ENCODE assay signal across 8 mouse cellular contexts in genomic region chr7:82864260-82864990, GRCm38 (mm10). TPM values are rescaled to one million over a fixed set of nuclear protein-coding genes. Genes with fewer than 3 reads are reported as not detected.
DNase-seq lines count a peak whose midpoint lies in the region; ATAC-seq and TF ChIP-seq lines count a peak whose summit lies in the region.

No protein-coding gene starts in this region.

- 30% methylated on average over 8 of the region's 8 CpGs for WGBS in lung, embryonic 14.5 days
- WGBS in lung, adult 2 months, result 51% methylated on average over 8 of the region's 8 CpGs
- 37% methylated on average over 8 of the region's 8 CpGs for WGBS in embryonic facial prominence, embryonic 15.5 days
- 56% methylated on average over 8 of the region's 8 CpGs for WGBS in limb, embryonic 11.5 days
- WGBS in neural tube, embryonic 15.5 days, result 13% methylated on average over 8 of the region's 8 CpGs

- DNase-seq in lung, embryonic 14.5 days, result peak; percentile 47
- DNase-seq in lung, adult 2 months, result no peak
- peak; percentile 47 for DNase-seq in limb, embryonic 11.5 days (ENCODE audit: low spot score)
- no peak for DNase-seq in right cerebral cortex, adult 18-20 months
- no peak for DNase-seq in urinary bladder, postnatal 4 days (ENCODE audit: low spot score in 2 of 2)
- DNase-seq in left cerebral cortex, adult 18-20 months (ENCODE audit: low spot score in 2 of 2), result no peak

- H3K9ac ChIP-seq in lung, embryonic 14.5 days, result no peak overlapping the region
- H3K9ac ChIP-seq in embryonic facial prominence, embryonic 15.5 days, result no peak overlapping the region
- peak overlapping the region; percentile 90; the same call in 1 of the 2 replicates for H3K9ac ChIP-seq in limb, embryonic 11.5 days (ENCODE audit: low read length)
- H3K9ac ChIP-seq in neural tube, embryonic 15.5 days (replicated peaks), result peak overlapping the region; percentile 86

- H3K9me3 ChIP-seq in lung, embryonic 14.5 days (ENCODE audit: low read depth, low read length), result no peaks in the 10 kb centered on the region
- H3K9me3 ChIP-seq in embryonic facial prominence, embryonic 15.5 days (replicated peaks), result no peaks in the 10 kb centered on the region
- H3K9me3 ChIP-seq in limb, embryonic 11.5 days (ENCODE audit: control insufficient read depth, low read length), result no peaks in the 10 kb centered on the region
- no peaks in the 10 kb centered on the region for H3K9me3 ChIP-seq in neural tube, embryonic 15.5 days (replicated peaks)

- H3K4me1 ChIP-seq in lung, embryonic 14.5 days (ENCODE audit: insufficient read depth), result peaks cover 3% of the 10 kb centered on the region; the same call in 1 of the 2 replicates
- H3K4me1 ChIP-seq in lung, adult 2 months (ENCODE audit: control insufficient read depth, insufficient read depth, low read length), result peaks cover 9% of the 10 kb centered on the region; the same call in 1 of the 2 replicates
- H3K4me1 ChIP-seq in embryonic facial prominence, embryonic 15.5 days, result peaks cover 19% of the 10 kb centered on the region
- H3K4me1 ChIP-seq in limb, embryonic 11.5 days (ENCODE audit: control insufficient read depth, insufficient read depth, low read length), result peaks cover 9% of the 10 kb centered on the region
- peaks cover 17% of the 10 kb centered on the region for H3K4me1 ChIP-seq in neural tube, embryonic 15.5 days

- ATAC-seq in lung, embryonic 14.5 days (ENCODE audit: insufficient read depth), result no peak
- ATAC-seq in embryonic facial prominence, embryonic 15.5 days (ENCODE audit: insufficient number of reproducible peaks, low FRiP score, low TSS enrichment, low read depth), result no peak
- ATAC-seq in limb, embryonic 11.5 days (ENCODE audit: insufficient number of reproducible peaks, low FRiP score, low TSS enrichment, low read depth), result no peak
- no peak for ATAC-seq in neural tube, embryonic 15.5 days (ENCODE audit: low FRiP score)

- peak overlapping the region; percentile 99; the same call in 1 of the 2 replicates for H3K27ac ChIP-seq in lung, embryonic 14.5 days (ENCODE audit: low read depth)
- peak overlapping the region; percentile 99 for H3K27ac ChIP-seq in embryonic facial prominence, embryonic 15.5 days (replicated peaks)
- peak overlapping the region; percentile 99; the same call in 1 of the 2 replicates for H3K27ac ChIP-seq in limb, embryonic 11.5 days (replicated peaks; ENCODE audit: low read depth, low read length)
- H3K27ac ChIP-seq in neural tube, embryonic 15.5 days (replicated peaks), result peak overlapping the region; percentile 100

- no peak overlapping the region for H3K4me3 ChIP-seq in lung, embryonic 14.5 days (ENCODE audit: low read depth, low read length)
- no peak overlapping the region for H3K4me3 ChIP-seq in lung, adult 2 months (replicated peaks; ENCODE audit: extremely low read depth, low read depth, low read length)
- peak overlapping the region; percentile 82 for H3K4me3 ChIP-seq in embryonic facial prominence, embryonic 15.5 days (replicated peaks)
- H3K4me3 ChIP-seq in limb, embryonic 11.5 days (ENCODE audit: low read depth, low read length), result no peak overlapping the region; the same call in 1 of the 2 replicates
- peak overlapping the region; percentile 91 for H3K4me3 ChIP-seq in neural tube, embryonic 15.5 days (replicated peaks)

- no peak for TF ChIP-seq POLR2A in lung, adult 2 months (IDR thresholded peaks at IDR 0.05; ENCODE audit: borderline replicate concordance, extremely low read depth, low read depth, low read length)

- no peaks in the 10 kb centered on the region for H3K27me3 ChIP-seq in lung, embryonic 14.5 days (ENCODE audit: insufficient read depth, low read length)
- H3K27me3 ChIP-seq in embryonic facial prominence, embryonic 15.5 days, result no peaks in the 10 kb centered on the region
- no peaks in the 10 kb centered on the region for H3K27me3 ChIP-seq in limb, embryonic 11.5 days (ENCODE audit: control insufficient read depth, insufficient read depth, low read length)
- no peaks in the 10 kb centered on the region for H3K27me3 ChIP-seq in neural tube, embryonic 15.5 days (replicated peaks)

- peak overlapping the region; percentile 90 for H3K4me2 ChIP-seq in lung, embryonic 14.5 days
- peak overlapping the region; percentile 94 for H3K4me2 ChIP-seq in embryonic facial prominence, embryonic 15.5 days (replicated peaks)
- H3K4me2 ChIP-seq in limb, embryonic 11.5 days (ENCODE audit: low read depth, severe bottlenecking), result peak overlapping the region; percentile 85
- peak overlapping the region; percentile 83 for H3K4me2 ChIP-seq in neural tube, embryonic 15.5 days

- peak; percentile 10; the same call in 1 of the 2 replicates for TF ChIP-seq CTCF in lung, embryonic 14.5 days (IDR thresholded peaks at IDR 0.05; ENCODE audit: low read depth)
- no peak for TF ChIP-seq CTCF in lung, adult 2 months (IDR thresholded peaks at IDR 0.05; ENCODE audit: insufficient read depth, low read length)

- H3K36me3 ChIP-seq in lung, embryonic 14.5 days (ENCODE audit: insufficient read depth), result peaks cover 7% of the 10 kb centered on the region
- H3K36me3 ChIP-seq in embryonic facial prominence, embryonic 15.5 days, result no peaks in the 10 kb centered on the region
- peaks cover 6% of the 10 kb centered on the region for H3K36me3 ChIP-seq in limb, embryonic 11.5 days (ENCODE audit: control insufficient read depth, insufficient read depth, low read length)
- 0 out of 2 replicates have a peak, but pooled peaks cover 2% of the 10 kb centered on the region for H3K36me3 ChIP-seq in neural tube, embryonic 15.5 days

RNA-seq across cellular contexts. Expression of gene Mex3b, which starts 2.7 kb away (rescaled TPM):
- 17.4 and 17.6 TPM in 2 replicates for polyA plus RNA-seq in lung, embryonic 14.5 days (2014; fragmentation: Nextera tagmentation; extraction: Ambion mirVana)
- 11.1 and 12.2 TPM in 2 replicates for polyA plus RNA-seq in lung, adult 2 months (2012; rRNA removed)
- 16.9 and 17.2 TPM in 2 replicates for polyA plus RNA-seq in embryonic facial prominence, embryonic 15.5 days (2015; fragmentation: Nextera tagmentation; extraction: Ambion mirVana)
- 47.0 and 47.4 TPM in 2 replicates for polyA plus RNA-seq in limb, embryonic 11.5 days (2014; fragmentation: Nextera tagmentation; extraction: Ambion mirVana)
- 17.7 and 21.3 TPM in 2 replicates for polyA plus RNA-seq in neural tube, embryonic 15.5 days (2015; fragmentation: Nextera tagmentation; extraction: Ambion mirVana)
- 10 to 100 TPM; 18.7 to 20.2 TPM for total RNA-seq in left cerebral cortex, adult 18-20 months (2021)

Comparison
In these comparisons a context has a peak if more than half of its experiments do, and no peak if none do; other contexts are left out.
1. DNase-seq: peak in lung, embryonic 14.5 days (single experiment) and limb, embryonic 11.5 days (single experiment); none in lung, adult 2 months (single experiment), right cerebral cortex, adult 18-20 months (single experiment), urinary bladder, postnatal 4 days (0 of 2) and left cerebral cortex, adult 18-20 months (0 of 2).
2. H3K4me3 ChIP-seq: peak in embryonic facial prominence, embryonic 15.5 days (single experiment) and neural tube, embryonic 15.5 days (single experiment); none in lung, embryonic 14.5 days (single experiment), lung, adult 2 months (single experiment) and limb, embryonic 11.5 days (single experiment).
3. H3K9ac ChIP-seq: peak in limb, embryonic 11.5 days (single experiment) and neural tube, embryonic 15.5 days (single experiment); none in lung, embryonic 14.5 days (single experiment) and embryonic facial prominence, embryonic 15.5 days (single experiment).
4. Peak in every context shown above with its lines, with median percentiles within 50 percentile points of each other: H3K27ac ChIP-seq and H3K4me2 ChIP-seq.